Mouse (Mus musculus) lung, postnatal 25 days (tissue): ENCODE data around the gene Mmp21.
A peak's percentile ranks its signal among the peaks of the same experiment; 100 is the strongest.
"Not testable (repeated sequence)": the region's sequence is repeated elsewhere in the genome, so short reads cannot be mapped to it uniquely, and the experiment has no call there.

ENCODE experiments used
- DNase-seq: peaks from one replicate; pipeline ENCODE4 v3.0.0; 2022; ENCODE audit warnings: low spot score

Mmp21 gene

GRCm38 (mm10) chr7:133679961-133680360, at the start of gene Mmp21:
Gene Mmp21, minus strand, starts transcription at chr7:133680061.
- no peak for DNase-seq

GRCm38 (mm10) chr7:133729351-133729750, 49.5 kb upstream of the Mmp21 start:
- DNase-seq, result no peak

- DNase-seq, result no peak
Measured at GRCm38 (mm10) chr7:133727027-133727426, 47.2 kb upstream of the Mmp21 start.

- peak; percentile 14 for DNase-seq
Measured at GRCm38 (mm10) chr7:133725571-133725970, 45.7 kb upstream of the Mmp21 start.

- DNase-seq, result no peak
Measured at GRCm38 (mm10) chr7:133724844-133725243, 45.0 kb upstream of the Mmp21 start.

- DNase-seq, result no peak
Measured at GRCm38 (mm10) chr7:133720616-133721015, 40.8 kb upstream of the Mmp21 start.

GRCm38 (mm10) chr7:133718580-133718979, 38.7 kb upstream of the Mmp21 start:
- no peak for DNase-seq

- no peak for DNase-seq
Measured at GRCm38 (mm10) chr7:133715387-133715786, 35.5 kb upstream of the Mmp21 start.

GRCm38 (mm10) chr7:133707301-133707700, 27.4 kb upstream of the Mmp21 start:
- peak; percentile 35 for DNase-seq

- no peak for DNase-seq
Measured at GRCm38 (mm10) chr7:133703906-133704305, 24.0 kb upstream of the Mmp21 start.

GRCm38 (mm10) chr7:133702333-133702732, 22.5 kb upstream of the Mmp21 start:
- no peak for DNase-seq

GRCm38 (mm10) chr7:133701366-133701765, 21.5 kb upstream of the Mmp21 start:
- DNase-seq, result no peak

- DNase-seq, result no peak
Measured at GRCm38 (mm10) chr7:133699885-133700284, 20.0 kb upstream of the Mmp21 start.

GRCm38 (mm10) chr7:133698021-133698709, 18.3 kb upstream of the Mmp21 start:
- no peak for DNase-seq

GRCm38 (mm10) chr7:133685644-133686043, 5.8 kb upstream of the Mmp21 start:
- DNase-seq, result not testable (repeated sequence)

GRCm38 (mm10) chr7:133684701-133685100, 4.8 kb upstream of the Mmp21 start:
- no peak for DNase-seq

GRCm38 (mm10) chr7:133684110-133684509, 4.2 kb upstream of the Mmp21 start:
- no peak for DNase-seq

- DNase-seq, result no peak
Measured at GRCm38 (mm10) chr7:133683626-133684025, 3.8 kb upstream of the Mmp21 start.

- no peak for DNase-seq
Measured at GRCm38 (mm10) chr7:133679439-133679838, 422 bp downstream of the Mmp21 start.

- DNase-seq, result no peak
Measured at GRCm38 (mm10) chr7:133678716-133679115, 1.1 kb downstream of the Mmp21 start.

GRCm38 (mm10) chr7:133676002-133676401, 3.9 kb downstream of the Mmp21 start:
- DNase-seq, result no peak

GRCm38 (mm10) chr7:133670846-133671245, 9.0 kb downstream of the Mmp21 start:
- no peak for DNase-seq

GRCm38 (mm10) chr7:133669946-133670345, 9.9 kb downstream of the Mmp21 start:
- no peak for DNase-seq

GRCm38 (mm10) chr7:133669071-133669470, 10.8 kb downstream of the Mmp21 start:
- DNase-seq, result no peak
